Mouse (Mus musculus) lung, postnatal 25 days (tissue): ENCODE measurements around the gene Pcna.
"Not testable (repeated sequence)": the region's sequence is repeated elsewhere in the genome, so short reads cannot be mapped to it uniquely, and the experiment has no call there.

Source experiments
- DNase-seq: peaks from one replicate; pipeline ENCODE4 v3.0.0; 2022; ENCODE audit warnings: low spot score

Pcna gene

GRCm38 (mm10) chr2:132276249-132276648 is 23.1 kb upstream of the Pcna start:
- no peak for DNase-seq

- no peak for DNase-seq
Observed at GRCm38 (mm10) chr2:132275527-132275926, 22.4 kb upstream of the Pcna start.

- DNase-seq, result no peak
Observed at GRCm38 (mm10) chr2:132272694-132273389, 19.7 kb upstream of the Pcna start.

DNA sequence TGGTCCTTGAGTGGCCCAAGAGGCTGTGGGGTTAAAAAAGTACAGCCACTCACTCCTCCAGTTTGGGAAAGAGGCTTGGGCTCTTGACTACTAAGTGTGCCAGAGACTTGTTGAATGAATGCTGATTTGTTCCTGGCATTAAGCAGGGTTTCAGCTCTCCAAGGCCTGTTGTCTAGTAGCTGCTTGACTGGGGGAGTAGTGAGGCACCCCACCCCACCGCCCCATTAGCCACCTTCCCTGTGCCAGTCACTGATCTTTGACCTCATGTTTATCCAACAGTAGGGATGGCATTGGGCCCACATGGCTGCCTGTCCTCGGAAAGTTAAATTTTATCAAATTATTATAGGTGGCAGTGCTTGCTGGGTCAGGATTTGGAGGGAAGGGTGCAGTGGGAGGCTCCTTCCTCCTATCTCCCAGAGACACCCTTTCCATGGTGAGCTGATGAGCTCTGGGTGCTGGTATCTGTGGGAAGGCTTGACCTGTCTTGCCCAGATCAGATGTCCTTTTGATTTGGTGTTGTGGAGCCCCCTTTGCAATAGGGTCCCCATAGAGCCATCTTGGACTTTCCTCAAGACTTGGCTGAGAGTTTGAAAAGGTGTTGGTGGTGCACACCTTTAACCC is 17.3 kb upstream of the Pcna start:
- DNase-seq, result no peak

DNA sequence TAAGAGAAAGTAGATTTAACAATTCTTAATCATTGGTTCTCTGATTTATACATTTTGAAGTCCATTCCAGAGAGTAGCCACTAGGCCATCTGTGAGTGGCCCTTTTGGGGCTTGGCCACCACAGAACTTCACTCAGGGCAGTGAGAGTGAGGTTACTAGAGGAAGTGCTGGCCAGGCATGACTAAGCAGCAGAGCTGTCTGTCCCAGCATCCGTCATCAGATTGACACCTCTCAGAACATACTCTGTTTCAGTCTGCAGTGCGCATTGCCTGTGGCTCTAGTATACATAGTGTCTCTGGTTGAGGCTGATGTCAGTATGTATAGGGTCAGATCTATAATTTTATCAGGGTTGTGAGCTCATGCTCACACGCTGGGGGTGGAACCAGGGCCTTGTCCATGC is 16.1 kb upstream of the Pcna start:
- no peak for DNase-seq

- peak; percentile 59 for DNase-seq
Observed at GRCm38 (mm10) chr2:132266086-132266485, 13.0 kb upstream of the Pcna start.

DNA sequence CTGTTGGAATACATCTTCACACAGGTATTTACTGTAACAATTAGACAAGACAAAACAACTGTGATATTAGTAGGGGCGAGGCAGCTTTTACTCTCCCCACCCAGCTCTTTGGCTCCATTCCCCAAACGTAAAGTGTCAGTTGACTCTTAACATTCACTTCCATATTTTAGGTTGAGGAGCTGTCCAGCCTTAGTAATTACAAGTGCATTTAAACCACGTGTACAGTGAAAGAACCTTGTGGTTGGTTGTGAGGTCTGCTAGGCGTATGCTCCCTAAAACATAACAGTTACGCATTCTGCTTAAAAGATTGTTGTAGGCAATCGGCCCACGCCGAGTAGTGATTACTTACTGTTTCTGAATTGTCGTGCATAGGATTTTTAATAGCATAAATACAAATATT is 12.1 kb upstream of the Pcna start:
- no peak for DNase-seq

- no peak for DNase-seq
Observed at GRCm38 (mm10) chr2:132264266-132264710, 11.2 kb upstream of the Pcna start.

- DNase-seq, result no peak
Observed at GRCm38 (mm10) chr2:132263421-132264265, 10.5 kb upstream of the Pcna start.

- DNase-seq, result peak; percentile 99
Observed at GRCm38 (mm10) chr2:132262879-132263398, 9.8 kb upstream of the Pcna start, which contains the start of gene Cds2. TSS of gene Cds2 (plus strand) at chr2:132263148.

GRCm38 (mm10) chr2:132262175-132262574 is 9.1 kb upstream of the Pcna start:
- no peak for DNase-seq

- DNase-seq, result no peak
Observed at GRCm38 (mm10) chr2:132260601-132261000, 7.5 kb upstream of the Pcna start.

DNA sequence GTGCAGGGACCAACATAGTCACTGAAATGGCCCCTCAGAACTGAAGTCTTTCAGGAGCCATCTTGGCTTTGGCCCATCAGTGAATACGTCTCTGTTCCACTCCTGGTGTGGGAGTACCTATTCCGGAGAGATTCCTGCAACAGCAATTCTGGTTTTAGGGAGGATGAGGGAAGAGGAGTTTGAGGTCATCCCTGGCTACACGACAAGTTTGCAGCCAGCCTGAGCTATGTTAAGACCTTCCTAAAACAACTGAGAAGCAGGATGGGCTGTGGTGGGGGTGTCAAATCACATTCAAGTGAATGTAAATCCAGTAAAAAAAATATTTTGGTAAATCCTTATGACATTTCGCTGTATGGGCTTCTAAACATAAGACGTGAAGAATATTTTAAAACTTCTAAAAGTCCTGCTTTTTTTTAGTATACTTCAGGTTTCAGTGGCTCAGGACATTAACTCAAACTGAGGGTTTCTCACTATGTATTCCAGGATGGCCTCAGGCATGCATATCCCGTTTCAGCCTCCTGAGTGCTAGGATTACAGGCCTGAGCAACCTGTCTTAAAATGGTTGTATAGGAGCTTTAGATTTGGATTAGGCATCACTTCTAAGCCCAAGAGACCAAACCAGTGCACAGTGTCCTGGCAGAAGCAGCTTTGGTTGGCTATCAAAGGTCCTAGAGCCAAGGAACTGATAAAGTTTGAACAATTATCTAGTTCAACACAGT is 4.4 kb upstream of the Pcna start:
- no peak for DNase-seq

DNA sequence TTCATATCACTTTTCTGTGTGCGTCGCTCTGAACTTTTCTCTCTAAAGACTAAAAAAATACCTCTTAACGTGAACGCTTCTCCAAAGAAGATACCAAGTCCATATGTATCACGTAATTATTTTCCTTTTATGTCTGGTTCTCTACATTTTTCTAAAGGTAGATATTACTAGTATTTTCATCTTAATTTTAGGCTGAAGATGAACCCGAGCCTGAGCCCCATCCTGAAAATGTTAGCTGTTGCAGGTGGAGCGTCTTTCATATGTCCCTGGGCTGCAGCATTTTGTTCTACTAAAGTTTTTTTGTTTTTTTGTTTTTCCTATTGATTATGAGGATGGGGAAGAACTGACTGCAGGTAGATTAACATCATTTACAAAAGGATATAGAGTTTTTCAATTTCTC is 489 bp upstream of the Pcna start:
- no peak for DNase-seq

DNA sequence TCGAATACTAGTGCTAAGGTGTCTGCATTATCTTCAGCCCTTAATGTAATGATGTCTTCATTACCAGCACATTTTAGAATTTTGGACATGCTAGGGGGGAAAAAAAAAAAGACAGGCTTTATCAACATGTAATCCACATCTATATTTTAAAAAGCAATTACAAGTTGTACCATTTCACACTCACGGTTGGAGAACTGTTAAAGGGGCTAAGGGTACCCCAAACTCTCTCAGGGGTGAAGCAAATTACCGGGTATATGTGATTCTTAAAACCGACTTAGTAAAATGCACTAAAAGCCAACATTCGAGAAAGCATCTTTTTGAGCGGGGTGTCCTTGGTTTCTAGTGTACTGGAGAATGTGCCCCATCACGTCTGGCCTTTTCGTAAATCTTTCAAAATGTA is 1.2 kb downstream of the Pcna start:
- DNase-seq, result no peak

DNA sequence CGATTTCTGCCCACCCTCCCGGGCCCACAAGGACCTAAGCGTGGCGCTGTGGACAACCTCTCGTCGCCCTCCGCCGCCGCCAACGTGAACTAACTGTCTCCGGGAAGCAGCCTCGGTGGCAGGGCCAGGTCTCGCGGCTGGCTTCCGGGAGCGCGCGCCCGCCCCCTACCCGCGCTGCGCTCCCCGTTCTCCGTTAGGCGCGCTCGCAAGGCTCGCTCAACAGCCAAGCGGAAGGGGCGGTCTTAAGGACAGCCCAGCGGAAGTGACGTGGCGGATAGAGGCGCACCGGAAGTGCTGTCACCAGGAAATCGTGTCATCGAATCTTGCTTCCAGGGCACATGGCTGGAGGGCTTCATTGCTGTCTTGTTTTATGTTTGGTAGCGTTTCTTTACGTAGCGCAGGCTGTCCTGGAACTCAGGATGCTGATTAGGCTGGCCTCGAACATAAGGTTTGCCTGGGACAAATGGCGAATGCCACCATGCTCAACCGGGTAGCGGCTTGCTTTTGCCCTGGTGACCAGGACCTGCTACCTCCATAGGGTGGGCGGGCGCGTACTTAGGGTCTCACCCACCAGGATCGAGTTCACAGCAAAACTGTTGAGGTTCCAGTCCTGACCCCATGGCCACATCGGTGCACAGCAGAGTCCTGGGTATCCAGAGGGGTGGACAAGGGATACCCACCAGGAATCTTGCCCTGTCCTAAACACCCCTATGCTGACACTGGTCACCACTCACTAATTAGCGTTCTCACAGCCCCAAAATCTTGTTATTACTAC is 5.4 kb downstream of the Pcna start, which contains the start of gene Tmem230:
Gene Tmem230, minus strand, starts transcription at position 269 of the 775 bp plus-strand sequence.
- DNase-seq, result peak; percentile 96

GRCm38 (mm10) chr2:132243370-132243769 is 9.7 kb downstream of the Pcna start:
- DNase-seq, result no peak

DNA sequence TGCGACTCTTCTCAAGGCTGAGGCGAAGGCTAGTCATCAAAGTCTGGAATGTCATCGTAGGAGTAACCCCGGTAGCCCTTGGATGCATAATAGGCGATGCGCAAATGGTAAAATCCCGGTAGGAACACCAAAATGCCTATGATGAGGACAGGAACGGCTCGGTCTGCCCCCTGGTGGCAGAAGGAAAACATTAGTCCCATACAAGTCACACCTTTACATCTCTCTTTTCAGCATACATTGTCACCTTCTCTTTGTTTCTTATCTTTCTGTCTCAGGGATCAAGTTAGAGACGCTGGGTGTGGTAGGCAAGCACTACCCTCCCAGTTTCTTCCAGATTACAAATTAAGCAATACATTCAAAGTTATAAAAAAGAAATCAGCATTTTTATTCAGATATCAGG is 12.7 kb downstream of the Pcna start:
- peak; percentile 37 for DNase-seq

DNA sequence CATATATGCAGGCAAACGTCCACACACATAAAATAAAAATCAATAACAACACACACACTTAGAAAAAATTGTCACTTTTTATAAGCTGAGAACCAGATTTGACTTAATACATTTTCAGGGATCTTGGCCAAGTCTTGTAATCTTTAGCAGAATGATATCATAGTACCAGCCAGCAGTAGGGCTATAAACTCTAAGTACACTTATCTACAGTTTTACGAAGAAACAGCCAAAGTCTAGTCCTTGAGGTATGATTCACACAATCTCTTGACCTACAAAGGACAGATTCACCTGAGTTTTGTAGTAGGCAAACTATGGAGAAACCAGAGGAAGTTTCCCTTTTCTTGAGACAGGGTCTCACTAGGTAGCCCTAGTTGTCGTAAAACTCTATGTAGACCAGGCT is 13.7 kb downstream of the Pcna start:
- not testable (repeated sequence) for DNase-seq

DNA sequence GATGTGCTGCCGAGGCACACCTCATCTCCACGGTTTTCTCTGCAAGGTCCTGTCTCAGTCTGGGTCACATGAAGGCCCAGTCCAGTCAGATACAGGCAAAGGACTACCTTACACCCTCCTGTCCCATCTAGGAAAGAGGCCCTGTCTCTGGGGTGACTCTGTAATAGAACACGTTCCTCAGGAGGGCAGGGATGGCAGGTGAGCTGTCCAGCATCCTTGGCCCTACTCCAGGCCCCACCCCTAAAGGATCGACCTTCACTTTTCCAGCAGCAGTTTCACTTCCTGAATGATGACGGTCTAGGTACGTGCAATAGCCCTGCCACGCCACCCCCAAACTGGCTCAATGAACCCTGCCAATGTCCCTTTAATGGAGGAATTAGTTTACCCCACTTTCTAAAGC is 17.1 kb downstream of the Pcna start:
- DNase-seq, result no peak

DNA sequence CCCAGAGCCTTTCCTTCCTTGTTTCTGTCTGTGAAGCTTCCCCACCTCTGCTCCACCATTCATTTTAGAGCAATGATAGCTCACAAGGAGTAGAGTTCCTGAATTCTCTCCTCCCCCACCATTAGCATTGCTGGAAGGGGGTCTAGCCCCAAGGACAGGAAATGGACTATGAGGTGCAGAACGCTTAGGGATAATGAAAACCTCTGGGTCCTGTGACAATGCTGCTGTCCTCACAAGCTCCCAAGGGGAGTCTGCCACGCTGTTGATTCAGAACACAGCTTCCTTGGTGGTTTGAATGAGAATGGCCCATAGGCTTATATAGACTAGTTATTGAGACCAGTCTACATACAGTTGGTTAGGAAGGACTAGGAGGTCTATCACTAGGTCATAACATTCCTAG is 17.8 kb downstream of the Pcna start:
- DNase-seq, result no peak
